Mouse (Mus musculus) hindbrain, embryonic 15.5 days (tissue): ENCODE measurements around the gene Nol10. TPM values are rescaled to one million over a fixed set of nuclear protein-coding genes. Genes with fewer than 3 reads are reported as not detected.

ENCODE experiments used
- ATAC-seq: fragments of 200-750 bp; cut with Nextera tagmentation; 2 replicates; pipeline ENCODE4 v1.8.0; 2017; ENCODE audit warnings: low read depth, moderate number of reproducible peaks, moderate TSS enrichment; ENCODE audit not compliant: low FRiP score
- H3K27ac ChIP-seq: fragments of 300-500 bp; sonication (generic); replicated peaks from 2 replicates; pipeline ENCODE4 v1.5.1; 2015; ENCODE audit warnings: mild to moderate bottlenecking, inconsistent platforms
- H3K27me3 ChIP-seq: fragments of 300-500 bp; sonication (generic); 2 replicates; pipeline ENCODE4 v1.6.1; 2015; ENCODE audit warnings: control low read depth, inconsistent platforms
- H3K36me3 ChIP-seq: fragments of 300-500 bp; sonication (generic); 2 replicates; pipeline ENCODE4 v1.6.1; 2015; ENCODE audit warnings: control low read depth, inconsistent platforms
- H3K4me1 ChIP-seq: fragments of 300-500 bp; sonication (generic); replicated peaks from 2 replicates; pipeline ENCODE4 v1.6.1; 2015; ENCODE audit warnings: control low read depth, inconsistent platforms
- H3K4me2 ChIP-seq: fragments of 300-500 bp; sonication (generic); 2 replicates; pipeline ENCODE4 v1.6.1; 2015; ENCODE audit warnings: moderate library complexity, mild to moderate bottlenecking, inconsistent platforms
- H3K4me3 ChIP-seq: fragments of 300-500 bp; sonication (generic); 2 replicates; pipeline ENCODE4 v1.5.1; 2015; ENCODE audit warnings: mild to moderate bottlenecking, inconsistent platforms
- H3K9ac ChIP-seq: fragments of 300-500 bp; sonication (generic); 2 replicates; pipeline ENCODE4 v1.6.1; 2015; ENCODE audit warnings: inconsistent platforms
- H3K9me3 ChIP-seq: fragments of 300-500 bp; sonication (generic); 2 replicates; pipeline ENCODE4 v1.6.1; 2016; ENCODE audit warnings: control low read depth, inconsistent platforms
- WGBS: fragments of 180-500 bp; shearing (Covaris S2); methylation state at CpG from one replicate; pipeline ENCODE4 v1.1.7; 2015; 5-methylcytosine and 5-hydroxymethylcytosine counted together
- microRNA-seq: library from miRNA; unstranded; fragments of <30 nt; microRNA quantifications from one replicate; pipeline ENCODE4, GENCODE M21; 2016
- polyA plus RNA-seq: library from polyadenylated mRNA; unstranded; fragments of >200 nt; fragmentation: Nextera tagmentation; extraction: Ambion mirVana; gene quantifications from 2 replicates; pipeline ENCODE4 v1.2.1, GENCODE M21; 2015

The Nol10 gene
- polyA plus RNA-seq, 1 experiment from 2014 or later, result 21.0 TPM

GRCm38 (mm10) chr12:17471405-17471804, 123.1 kb downstream of the Nol10 start:
- Histone ChIP-seq H3K36me3 (no peaks in the 10 kb centered on the region), H3K27me3 (no peaks in the 10 kb centered on the region), H3K4me2 (no peak overlapping the region), H3K4me3 (no peak overlapping the region), H3K9me3 (no peaks in the 10 kb centered on the region), H3K9ac (no peak overlapping the region), H3K27ac (no peak overlapping the region), H3K4me1 (no peaks in the 10 kb centered on the region)
- 86% methylated on average over 1 of the region's 1 CpGs for WGBS
- no peak for ATAC-seq

- H3K27ac ChIP-seq, result no peak overlapping the region
- H3K27me3 ChIP-seq, result no peaks in the 10 kb centered on the region
- H3K4me1 ChIP-seq, result no peaks in the 10 kb centered on the region
- no peak overlapping the region for H3K9ac ChIP-seq
- H3K4me3 ChIP-seq, result no peak overlapping the region
- H3K4me2 ChIP-seq, result no peak overlapping the region
- H3K36me3 ChIP-seq, result no peaks in the 10 kb centered on the region
- WGBS, result 89% methylated on average over 3 of the region's 3 CpGs
- ATAC-seq, result no peak
- no peaks in the 10 kb centered on the region for H3K9me3 ChIP-seq
Measured at GRCm38 (mm10) chr12:17473128-17473527, 124.9 kb downstream of the Nol10 start.

- no peak overlapping the region for H3K4me3 ChIP-seq
- no peaks in the 10 kb centered on the region for H3K27me3 ChIP-seq
- no peaks in the 10 kb centered on the region for H3K36me3 ChIP-seq
- WGBS, result 89% methylated on average over 3 of the region's 3 CpGs
- H3K9me3 ChIP-seq, result no peaks in the 10 kb centered on the region
- no peaks in the 10 kb centered on the region for H3K4me1 ChIP-seq
- ATAC-seq, result no peak; the same call in 1 of the 2 replicates
- no peak overlapping the region for H3K27ac ChIP-seq
- no peak overlapping the region for H3K9ac ChIP-seq
- H3K4me2 ChIP-seq, result no peak overlapping the region
Measured at GRCm38 (mm10) chr12:17473862-17474261, 125.6 kb downstream of the Nol10 start.

- H3K27me3 ChIP-seq, result no peaks in the 10 kb centered on the region
- H3K27ac ChIP-seq, result no peak overlapping the region
- H3K4me3 ChIP-seq, result no peak overlapping the region
- WGBS, result 68% methylated on average over 4 of the region's 4 CpGs
- H3K9me3 ChIP-seq, result no peaks in the 10 kb centered on the region
- no peaks in the 10 kb centered on the region for H3K36me3 ChIP-seq
- no peaks in the 10 kb centered on the region for H3K4me1 ChIP-seq
- ATAC-seq, result no peak; the same call in 1 of the 2 replicates
- H3K4me2 ChIP-seq, result no peak overlapping the region
- H3K9ac ChIP-seq, result no peak overlapping the region
Measured at GRCm38 (mm10) chr12:17474681-17475080, 126.4 kb downstream of the Nol10 start.

GRCm38 (mm10) chr12:17475146-17475545, 126.9 kb downstream of the Nol10 start:
- no peak for ATAC-seq
- Histone ChIP-seq H3K4me1 (no peaks in the 10 kb centered on the region), H3K4me3 (no peak overlapping the region), H3K9ac (no peak overlapping the region), H3K27me3 (no peaks in the 10 kb centered on the region), H3K4me2 (no peak overlapping the region), H3K27ac (no peak overlapping the region), H3K9me3 (no peaks in the 10 kb centered on the region), H3K36me3 (no peaks in the 10 kb centered on the region)
- WGBS, result 93% methylated on average over 4 of the region's 4 CpGs

GRCm38 (mm10) chr12:17478196-17478595, 129.9 kb downstream of the Nol10 start:
- Histone ChIP-seq H3K9ac (no peak overlapping the region), H3K4me3 (no peak overlapping the region), H3K4me2 (no peak overlapping the region), H3K4me1 (no peaks in the 10 kb centered on the region), H3K27ac (no peak overlapping the region), H3K9me3 (no peaks in the 10 kb centered on the region), H3K27me3 (no peaks in the 10 kb centered on the region), H3K36me3 (no peaks in the 10 kb centered on the region)
- 84% methylated on average over 12 of the region's 12 CpGs for WGBS
- no peak for ATAC-seq

- 93% methylated on average over 2 of the region's 2 CpGs for WGBS
- Histone ChIP-seq H3K9ac (no peak overlapping the region), H3K4me1 (no peaks in the 10 kb centered on the region), H3K27ac (no peak overlapping the region), H3K4me3 (no peak overlapping the region), H3K9me3 (no peaks in the 10 kb centered on the region), H3K36me3 (no peaks in the 10 kb centered on the region), H3K27me3 (no peaks in the 10 kb centered on the region), H3K4me2 (no peak overlapping the region)
- no peak for ATAC-seq
Measured at GRCm38 (mm10) chr12:17478856-17479255, 130.6 kb downstream of the Nol10 start.

Small RNA genes lying within 50 kb of the gene (microRNA-seq; reads per million reads assigned to microRNA genes)
- gene Mir3066, result 14.8 reads per million, percentile 31 among the genes with 10 or more reads in this experiment

Other genes starting within 250 kb of the Nol10 start
- gene Kcnf1, start 171.6 kb upstream of the Nol10 start, polyA plus RNA-seq, result 4.6 and 5.1 TPM in 2 replicates
- 287 and 289 TPM in 2 replicates for gene Pdia6, start 81.9 kb upstream of the Nol10 start, polyA plus RNA-seq
- 0.48 and 0.90 TPM in 2 replicates for gene Atp6v1c2, start 19.1 kb upstream of the Nol10 start, polyA plus RNA-seq
- 132 and 134 TPM in 2 replicates for gene Odc1, start 196.3 kb downstream of the Nol10 start, polyA plus RNA-seq